Mouse (Mus musculus): Measurements from ENCODE around the gene Ip6k3.

Ip6k3 gene

GRCm38 (mm10) chr17:27120561-27121024, 47.0 kb downstream of the Ip6k3 start:
- peak; percentile 65 for DNase-seq

- DNase-seq = no peak
Observed at GRCm38 (mm10) chr17:27119954-27120353, 47.6 kb downstream of the Ip6k3 start.

- no peak for DNase-seq
Observed at GRCm38 (mm10) chr17:27119540-27119895, 48.1 kb downstream of the Ip6k3 start.

GRCm38 (mm10) chr17:27118676-27119539, 48.7 kb downstream of the Ip6k3 start:
- DNase-seq = no peak

- no peak for DNase-seq
Observed at GRCm38 (mm10) chr17:27110072-27110471, 57.5 kb downstream of the Ip6k3 start.

GRCm38 (mm10) chr17:27107936-27108335, 59.7 kb downstream of the Ip6k3 start:
- no peak for DNase-seq

- DNase-seq = no peak
Observed at GRCm38 (mm10) chr17:27106745-27107144, 60.9 kb downstream of the Ip6k3 start.

- DNase-seq = no peak
Observed at GRCm38 (mm10) chr17:27105698-27106470, 61.7 kb downstream of the Ip6k3 start.

- no peak for DNase-seq
Observed at GRCm38 (mm10) chr17:27101675-27102074, 65.9 kb downstream of the Ip6k3 start.

- DNase-seq = peak; percentile 37
Observed at GRCm38 (mm10) chr17:27095690-27096089, 71.9 kb downstream of the Ip6k3 start.

All from kidney, adult 18-20 months (tissue).